Mouse (Mus musculus): Measurements from ENCODE around the gene Ctsz. TPM values are rescaled to one million over a fixed set of nuclear protein-coding genes. Genes with fewer than 3 reads are reported as not detected.

The Ctsz gene
- total and polyA plus RNA-seq, 3 experiments: 141 to 417 (median 219) TPM

- no peaks in the 10 kb centered on the region for H3K27me3 ChIP-seq (replicated peaks)
- no peak within 1 kb of the TSS for H3K4me3 ChIP-seq (replicated peaks in 1 of 3; ENCODE audit: low read depth in 2 of 3, low read length in 2 of 3, poor library complexity in 1 of 3)
- no peak for TF ChIP-seq MAFK (IDR thresholded peaks at IDR 0.05; ENCODE audit: insufficient replicate concordance, low read length)
- no peak for TF ChIP-seq JUND (conservative IDR thresholded peaks at IDR 0.05; ENCODE audit: low read depth, low read length)
- TF ChIP-seq ZC3H11A (IDR thresholded peaks at IDR 0.05; ENCODE audit: low read depth, low read length): no peak
- no peak for TF ChIP-seq ELF1 (IDR thresholded peaks at IDR 0.05; ENCODE audit: low read depth, low read length)
- no peak for TF ChIP-seq PAX5 (IDR thresholded peaks at IDR 0.05; ENCODE audit: low read length)
- no peak for TF ChIP-seq MXI1 (IDR thresholded peaks at IDR 0.05; ENCODE audit: low read depth, low read length)
- TF ChIP-seq MAX (IDR thresholded peaks at IDR 0.05; ENCODE audit: low read length): no peak
- TF ChIP-seq IRF4 (IDR thresholded peaks at IDR 0.05; ENCODE audit: low read depth, low read length): no peak
- no peak for TF ChIP-seq MAZ (IDR thresholded peaks at IDR 0.05; ENCODE audit: low read depth, low read length)
- TF ChIP-seq BHLHE40 (IDR thresholded peaks at IDR 0.05; ENCODE audit: low read depth, low read length): no peak
- no peak for TF ChIP-seq CHD2 (IDR thresholded peaks at IDR 0.05; ENCODE audit: low read length)
- no peak for TF ChIP-seq E2F4 (IDR thresholded peaks at IDR 0.05; ENCODE audit: insufficient replicate concordance, low read depth, low read length)
- no peak for TF ChIP-seq ZNF384 (IDR thresholded peaks at IDR 0.05; ENCODE audit: low read depth, low read length)
- no peak for TF ChIP-seq EP300 (IDR thresholded peaks at IDR 0.05; ENCODE audit: low read length)
- H3K9ac ChIP-seq (ENCODE audit: insufficient read depth, low read depth): no peak within 1 kb of the TSS
- H3K79me2 ChIP-seq (replicated peaks; ENCODE audit: control insufficient read depth, extremely low read depth, insufficient read depth, poor library complexity, severe bottlenecking): no peaks in the 10 kb centered on the region
- DNase-seq (ENCODE audit: extremely low read depth): no peak
- H3K9me3 ChIP-seq (replicated peaks; ENCODE audit: low read length): no peaks in the 10 kb centered on the region
- peaks cover 3 to 15% of the 10 kb centered on the region in 2 experiments; a peak in 3 of 4 replicates for H3K4me1 ChIP-seq (ENCODE audit: control insufficient read depth in 1 of 2, insufficient read depth in 2 of 2)
- H3K4me2 ChIP-seq (ENCODE audit: insufficient read depth, low read depth, poor library complexity, severe bottlenecking): no peak within 1 kb of the TSS
- H3K36me3 ChIP-seq (replicated peaks in 1 of 2; ENCODE audit: control insufficient read depth in 1 of 2, insufficient read depth in 1 of 2, low read length in 1 of 2): no peaks in the 10 kb centered on the region
- H3K27ac ChIP-seq (ENCODE audit: insufficient read depth, low read depth): no peak within 1 kb of the TSS
- in situ Hi-C loops (cut with MboI; ENCODE audit: low pct_ligation_motif_present, low pct_unique_long_range_greater_than_20kb, low sequenced_read_pairs): loop anchor here (10.0 kb wide), 1 partner anchor 136 kb away; no protein-coding TSS in a partner anchor
- dilution Hi-C loops (cut with MboI; ENCODE audit: extremely low pct_ligation_motif_present, extremely low pct_unique_long_range_greater_than_20kb, low sequenced_read_pairs): no loop called here
These were observed 11.5 kb upstream of the Ctsz start, which contains the start of gene Tubb1 for GRCm38 (mm10) chr2:174450353-174450752. Gene Tubb1 (plus strand): TSS chr2:174450695.

- Histone ChIP-seq H3K9ac (ENCODE audit: insufficient read depth, low read depth) (no peak overlapping the region), H3K4me1 (ENCODE audit: control insufficient read depth in 1 of 2, insufficient read depth in 2 of 2) (peaks cover 9 to 19% of the 10 kb centered on the region in 2 experiments), H3K27ac (ENCODE audit: insufficient read depth, low read depth) (no peak overlapping the region), H3K4me3 (replicated peaks in 1 of 3; ENCODE audit: low read depth in 2 of 3, low read length in 2 of 3, poor library complexity in 1 of 3) (no peak overlapping the region), H3K9me3 (replicated peaks; ENCODE audit: low read length) (no peaks in the 10 kb centered on the region), H3K79me2 (replicated peaks; ENCODE audit: control insufficient read depth, extremely low read depth, insufficient read depth, poor library complexity, severe bottlenecking) (no peaks in the 10 kb centered on the region), H3K36me3 (replicated peaks in 1 of 2; ENCODE audit: control insufficient read depth in 1 of 2, insufficient read depth in 1 of 2, low read length in 1 of 2) (no peaks in the 10 kb centered on the region), H3K4me2 (ENCODE audit: insufficient read depth, low read depth, poor library complexity, severe bottlenecking) (no peak overlapping the region), H3K27me3 (replicated peaks) (peaks cover 1% of the 10 kb centered on the region)
- DNase-seq (ENCODE audit: extremely low read depth): no peak
- TF ChIP-seq JUND (conservative IDR thresholded peaks at IDR 0.05; ENCODE audit: low read depth, low read length) (no peak), RCOR1 (conservative IDR thresholded peaks at IDR 0.05; ENCODE audit: low read depth, low read length) (no peak), USF1 (IDR thresholded peaks at IDR 0.05; ENCODE audit: low read depth, low read length) (no peak), CHD1 (IDR thresholded peaks at IDR 0.05; ENCODE audit: low read depth, low read length) (no peak), POLR2A (IDR thresholded peaks at IDR 0.05; ENCODE audit: low read depth, low read length) (no peak), ELF1 (IDR thresholded peaks at IDR 0.05; ENCODE audit: low read depth, low read length) (no peak), POLR2AphosphoS2 (IDR thresholded peaks at IDR 0.05; ENCODE audit: low read depth, low read length) (no peak), NRF1 (IDR thresholded peaks at IDR 0.05; ENCODE audit: low read depth, low read length) (no peak), NELFE (IDR thresholded peaks at IDR 0.05; ENCODE audit: low read depth, low read length) (no peak), MXI1 (IDR thresholded peaks at IDR 0.05; ENCODE audit: low read depth, low read length) (no peak), RAD21 (IDR thresholded peaks at IDR 0.05; ENCODE audit: low read depth, low read length) (no peak), MYC (IDR thresholded peaks at IDR 0.05; ENCODE audit: low read depth, low read length) (no peak), EP300 (IDR thresholded peaks at IDR 0.05; ENCODE audit: low read length) (no peak), MAX (IDR thresholded peaks at IDR 0.05; ENCODE audit: low read length) (no peak), SMC3 (IDR thresholded peaks at IDR 0.05; ENCODE audit: low read depth, low read length) (no peak), HCFC1 (IDR thresholded peaks at IDR 0.05; ENCODE audit: low read depth, low read length) (no peak), ZC3H11A (IDR thresholded peaks at IDR 0.05; ENCODE audit: low read depth, low read length) (no peak)
- dilution Hi-C loops (cut with MboI; ENCODE audit: extremely low pct_ligation_motif_present, extremely low pct_unique_long_range_greater_than_20kb, low sequenced_read_pairs) (no loop called here), in situ Hi-C loops (cut with MboI; ENCODE audit: low pct_ligation_motif_present, low pct_unique_long_range_greater_than_20kb, low sequenced_read_pairs) (no loop called here)
These were observed 9.6 kb upstream of the Ctsz start for GRCm38 (mm10) chr2:174448405-174448804.

Data from CH12.LX (cell line).